Mouse (Mus musculus): Measurements from ENCODE around the gene Rnf43.

The Rnf43 gene

GRCm38 (mm10) chr11:87760301-87761081 lies 98.0 kb downstream of the Rnf43 start, which contains the start of gene Tspoap1:
Tspoap1 (plus strand) TSS chr11:87760541.
- DNase-seq (ENCODE audit: low spot score), result no peak

GRCm38 (mm10) chr11:87761181-87761721 lies 98.7 kb downstream of the Rnf43 start:
- DNase-seq (ENCODE audit: low spot score), result no peak

- no peak for DNase-seq (ENCODE audit: low spot score)
These were observed 99.5 kb downstream of the Rnf43 start for GRCm38 (mm10) chr11:87761806-87762701.

GRCm38 (mm10) chr11:87762702-87763385 lies 100.3 kb downstream of the Rnf43 start:
- DNase-seq (ENCODE audit: low spot score), result no peak

- DNase-seq (ENCODE audit: low spot score), result no peak
These were observed 101.0 kb downstream of the Rnf43 start for GRCm38 (mm10) chr11:87763511-87763987.

GRCm38 (mm10) chr11:87763988-87764876 lies 101.7 kb downstream of the Rnf43 start:
- DNase-seq (ENCODE audit: low spot score), result no peak

GRCm38 (mm10) chr11:87768745-87769144 lies 106.2 kb downstream of the Rnf43 start:
- no peak for DNase-seq (ENCODE audit: low spot score)

GRCm38 (mm10) chr11:87770989-87771388 lies 108.5 kb downstream of the Rnf43 start:
- DNase-seq (ENCODE audit: low spot score), result no peak

GRCm38 (mm10) chr11:87772354-87772753 lies 109.8 kb downstream of the Rnf43 start:
- DNase-seq (ENCODE audit: low spot score), result no peak

GRCm38 (mm10) chr11:87778100-87778765 lies 115.7 kb downstream of the Rnf43 start:
- DNase-seq (ENCODE audit: low spot score), result no peak

GRCm38 (mm10) chr11:87778915-87779314 lies 116.4 kb downstream of the Rnf43 start:
- no peak for DNase-seq (ENCODE audit: low spot score)

GRCm38 (mm10) chr11:87779392-87779791 lies 116.9 kb downstream of the Rnf43 start:
- no peak for DNase-seq (ENCODE audit: low spot score)

GRCm38 (mm10) chr11:87780130-87780529 lies 117.6 kb downstream of the Rnf43 start:
- DNase-seq (ENCODE audit: low spot score), result no peak
